Mouse (Mus musculus): ENCODE measurements around the gene Samd5. TPM values are rescaled to one million over a fixed set of nuclear protein-coding genes. Genes with fewer than 3 reads are reported as not detected.

Gene Samd5
- polyA plus RNA-seq (2014; fragmentation: Illumina TruSeq; extraction: RNeasy Lipid Tissue Mini Kit (QIAGEN cat#74804); ENCODE audit: insufficient read depth, low read depth, low replicate concordance): 3.0 TPM

GRCm38 (mm10) chr10:9674561-9675521, at the start of gene Samd5:
Gene Samd5, minus strand, starts transcription at chr10:9675208.

Other genes starting within 250 kb of the Samd5 start
- gene Stxbp5, start 225.9 kb upstream of the Samd5 start, polyA plus RNA-seq (2014; fragmentation: Illumina TruSeq; extraction: RNeasy Lipid Tissue Mini Kit (QIAGEN cat#74804); ENCODE audit: insufficient read depth, low read depth, low replicate concordance): 5.2 TPM

All from lung, adult 10 weeks (tissue).